Mouse (Mus musculus): ENCODE results near the gene Fuca1.

- TF ChIP-seq GATA1 (IDR thresholded peaks at IDR 0.05; ENCODE audit: borderline replicate concordance, low read length) (no peak), FLI1 (IDR thresholded peaks at IDR 0.05; ENCODE audit: low read length) (no peak)
Measured at GRCm38 (mm10) chr4:135929828-135930227, 9.3 kb downstream of the Fuca1 start.

Measured in megakaryocyte, embryonic 14.5 days (primary cell).